Mouse (Mus musculus): ENCODE data around the gene Olfr1254. TPM values are rescaled to one million over a fixed set of nuclear protein-coding genes. Genes with fewer than 3 reads are reported as not detected.

Olfr1254 gene
- polyA plus RNA-seq, 2 experiments = not detected

DNA sequence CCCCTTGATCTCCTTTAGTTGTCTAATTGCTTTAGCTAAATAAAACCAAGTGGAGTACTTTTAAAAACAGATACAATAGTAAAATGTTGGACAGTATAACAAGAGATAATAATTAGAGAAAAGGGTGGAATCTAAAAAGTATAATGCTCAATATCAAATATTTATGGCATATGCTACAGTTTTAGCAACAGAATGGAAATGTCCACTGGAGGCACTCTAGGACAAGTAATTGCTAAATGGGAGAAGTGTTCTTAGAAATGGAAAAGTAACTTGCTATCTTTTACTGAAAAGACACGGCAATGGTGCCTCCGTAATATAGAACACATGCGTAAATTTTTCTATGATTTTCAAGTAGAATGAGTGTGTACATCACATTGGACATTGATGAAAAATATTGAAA, 6.2 kb upstream of the Olfr1254 start:
- no peak for TF ChIP-seq CTCF (IDR thresholded peaks at IDR 0.05; ENCODE audit: low read depth)
- TF ChIP-seq EP300 (IDR thresholded peaks at IDR 0.05; ENCODE audit: low read depth) = no peak
- Histone ChIP-seq H3K9ac (replicated peaks) (no peak overlapping the region), H3K27me3 (ENCODE audit: control insufficient read depth, insufficient read depth, low read length) (no peaks in the 10 kb centered on the region), H3K27ac (no peak overlapping the region), H3K4me3 (ENCODE audit: insufficient read depth in 1 of 2, low read depth in 2 of 2, low read length in 2 of 2) (no peak overlapping the region), H3K36me3 (replicated peaks; ENCODE audit: control insufficient read depth, insufficient read depth, low read depth) (no peaks in the 10 kb centered on the region), H3K4me2 (ENCODE audit: low read depth) (no peak overlapping the region), H3K4me1 (replicated peaks; ENCODE audit: control insufficient read depth in 2 of 2, insufficient read depth in 2 of 2, low read length in 1 of 2) (no peaks in the 10 kb centered on the region), H3K9me3 (ENCODE audit: control insufficient read depth, low read length) (no peaks in the 10 kb centered on the region)
- DNase-seq (ENCODE audit: low read depth in 3 of 3, low spot score in 3 of 3) = no peak
- 77% methylated on average over 3 of the region's 3 CpGs for WGBS (ENCODE audit: insufficient replicate concordance)
- ATAC-seq (ENCODE audit: insufficient read depth) = no peak

DNA sequence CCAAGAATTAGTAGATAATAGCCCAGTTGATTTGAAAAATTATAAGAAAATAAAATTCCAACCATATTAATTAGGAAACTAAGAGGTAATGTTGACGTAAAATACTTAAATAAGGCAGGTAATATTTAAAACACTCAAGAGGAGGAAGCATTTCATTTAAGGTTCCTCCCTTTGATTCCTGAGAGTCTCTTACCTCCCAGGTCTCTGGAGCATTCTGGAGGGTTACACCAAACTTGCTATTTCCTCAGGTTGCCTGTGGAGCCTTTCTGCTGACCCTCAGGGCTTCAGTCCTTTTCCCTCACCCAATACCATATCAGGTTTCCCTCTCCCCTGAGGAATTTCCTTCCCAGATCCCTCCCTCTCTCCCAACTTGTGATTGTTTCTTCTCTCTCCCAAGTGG, 36.4 kb downstream of the Olfr1254 start, which contains the start of gene Olfr1253:
Gene Olfr1253, minus strand, starts transcription at position 101 of the 400 bp plus-strand sequence.
- Histone ChIP-seq H3K9ac (replicated peaks) (no peak within 1 kb of the TSS), H3K27ac (no peak within 1 kb of the TSS), H3K4me2 (ENCODE audit: low read depth) (no peak within 1 kb of the TSS), H3K27me3 (ENCODE audit: control insufficient read depth, insufficient read depth, low read length) (no peaks in the 10 kb centered on the region), H3K4me3 (ENCODE audit: insufficient read depth in 1 of 2, low read depth in 2 of 2, low read length in 2 of 2) (no peak within 1 kb of the TSS), H3K9me3 (ENCODE audit: control insufficient read depth, low read length) (no peaks in the 10 kb centered on the region), H3K4me1 (replicated peaks; ENCODE audit: control insufficient read depth in 2 of 2, insufficient read depth in 2 of 2, low read length in 1 of 2) (no peaks in the 10 kb centered on the region), H3K36me3 (replicated peaks; ENCODE audit: control insufficient read depth, insufficient read depth, low read depth) (no peaks in the 10 kb centered on the region)
- 68% methylated on average over 1 of the region's 1 CpGs for WGBS (ENCODE audit: insufficient replicate concordance)
- no peak for ATAC-seq (ENCODE audit: insufficient read depth)
- DNase-seq (ENCODE audit: low read depth in 3 of 3, low spot score in 3 of 3) = no peak
- TF ChIP-seq CTCF (IDR thresholded peaks at IDR 0.05; ENCODE audit: low read depth) = no peak
- no peak for TF ChIP-seq EP300 (IDR thresholded peaks at IDR 0.05; ENCODE audit: low read depth)

Other genes with a start within 250 kb of the Olfr1254 start
- gene Olfr1245, start 215.2 kb downstream of the Olfr1254 start, polyA plus RNA-seq (2012; rRNA removed) = not detected in 2 replicates
- gene Olfr1245, start 215.2 kb downstream of the Olfr1254 start, polyA plus RNA-seq (2014; fragmentation: Nextera tagmentation; extraction: Ambion mirVana) = not detected in 2 replicates
- gene Olfr1246, start 200.5 kb downstream of the Olfr1254 start, polyA plus RNA-seq (2012; rRNA removed) = not detected in 2 replicates
- gene Olfr1246, start 200.5 kb downstream of the Olfr1254 start, polyA plus RNA-seq (2014; fragmentation: Nextera tagmentation; extraction: Ambion mirVana) = not detected in 2 replicates
- gene Olfr1247, start 179.5 kb downstream of the Olfr1254 start, polyA plus RNA-seq (2012; rRNA removed) = not detected in 2 replicates
- not detected in 2 replicates for gene Olfr1247, start 179.5 kb downstream of the Olfr1254 start, polyA plus RNA-seq (2014; fragmentation: Nextera tagmentation; extraction: Ambion mirVana)
- not detected in 2 replicates for gene Olfr1248, start 175.4 kb downstream of the Olfr1254 start, polyA plus RNA-seq (2012; rRNA removed)
- not detected in 2 replicates for gene Olfr1248, start 175.4 kb downstream of the Olfr1254 start, polyA plus RNA-seq (2014; fragmentation: Nextera tagmentation; extraction: Ambion mirVana)
- not detected in 2 replicates for gene Olfr1249, start 158.6 kb downstream of the Olfr1254 start, polyA plus RNA-seq (2012; rRNA removed)
- gene Olfr1249, start 158.6 kb downstream of the Olfr1254 start, polyA plus RNA-seq (2014; fragmentation: Nextera tagmentation; extraction: Ambion mirVana) = not detected in 2 replicates
- gene Olfr1250, start 132.2 kb downstream of the Olfr1254 start, polyA plus RNA-seq (2012; rRNA removed) = not detected in 2 replicates
- not detected in 2 replicates for gene Olfr1250, start 132.2 kb downstream of the Olfr1254 start, polyA plus RNA-seq (2014; fragmentation: Nextera tagmentation; extraction: Ambion mirVana)
- not detected in 2 replicates for gene Olfr1251, start 121.7 kb downstream of the Olfr1254 start, polyA plus RNA-seq (2012; rRNA removed)
- gene Olfr1251, start 121.7 kb downstream of the Olfr1254 start, polyA plus RNA-seq (2014; fragmentation: Nextera tagmentation; extraction: Ambion mirVana) = not detected in 2 replicates
- gene Olfr1252, start 68.6 kb downstream of the Olfr1254 start, polyA plus RNA-seq (2012; rRNA removed) = not detected in 2 replicates
- gene Olfr1252, start 68.6 kb downstream of the Olfr1254 start, polyA plus RNA-seq (2014; fragmentation: Nextera tagmentation; extraction: Ambion mirVana) = not detected in 2 replicates
- gene Olfr1253, start 36.5 kb downstream of the Olfr1254 start, polyA plus RNA-seq (2012; rRNA removed) = not detected in 2 replicates
- gene Olfr1253, start 36.5 kb downstream of the Olfr1254 start, polyA plus RNA-seq (2014; fragmentation: Nextera tagmentation; extraction: Ambion mirVana) = not detected in 2 replicates
- gene Olfr1255, start 18.4 kb upstream of the Olfr1254 start, polyA plus RNA-seq (2012; rRNA removed) = not detected in 2 replicates
- gene Olfr1255, start 18.4 kb upstream of the Olfr1254 start, polyA plus RNA-seq (2014; fragmentation: Nextera tagmentation; extraction: Ambion mirVana) = not detected in 2 replicates
- not detected in 2 replicates for gene Olfr1256, start 47.9 kb upstream of the Olfr1254 start, polyA plus RNA-seq (2012; rRNA removed)
- gene Olfr1256, start 47.9 kb upstream of the Olfr1254 start, polyA plus RNA-seq (2014; fragmentation: Nextera tagmentation; extraction: Ambion mirVana) = not detected in 2 replicates
- not detected in 2 replicates for gene Olfr48, start 54.6 kb upstream of the Olfr1254 start, polyA plus RNA-seq (2012; rRNA removed)
- gene Olfr48, start 54.6 kb upstream of the Olfr1254 start, polyA plus RNA-seq (2014; fragmentation: Nextera tagmentation; extraction: Ambion mirVana) = not detected in 2 replicates
- gene Olfr1257, start 84.8 kb upstream of the Olfr1254 start, polyA plus RNA-seq (2012; rRNA removed) = not detected in 2 replicates
- gene Olfr1257, start 84.8 kb upstream of the Olfr1254 start, polyA plus RNA-seq (2014; fragmentation: Nextera tagmentation; extraction: Ambion mirVana) = not detected in 2 replicates
- not detected in 2 replicates for gene Olfr1258, start 133.7 kb upstream of the Olfr1254 start, polyA plus RNA-seq (2012; rRNA removed)
- gene Olfr1258, start 133.7 kb upstream of the Olfr1254 start, polyA plus RNA-seq (2014; fragmentation: Nextera tagmentation; extraction: Ambion mirVana) = not detected in 2 replicates
- gene Olfr1259, start 155.0 kb upstream of the Olfr1254 start, polyA plus RNA-seq (2012; rRNA removed) = not detected in 2 replicates
- gene Olfr1259, start 155.0 kb upstream of the Olfr1254 start, polyA plus RNA-seq (2014; fragmentation: Nextera tagmentation; extraction: Ambion mirVana) = not detected in 2 replicates
- gene Olfr1260, start 180.7 kb upstream of the Olfr1254 start, polyA plus RNA-seq (2012; rRNA removed) = not detected in 2 replicates
- gene Olfr1260, start 180.7 kb upstream of the Olfr1254 start, polyA plus RNA-seq (2014; fragmentation: Nextera tagmentation; extraction: Ambion mirVana) = not detected in 2 replicates
- not detected in 2 replicates for gene Olfr1261, start 197.6 kb upstream of the Olfr1254 start, polyA plus RNA-seq (2012; rRNA removed)
- not detected in 2 replicates for gene Olfr1261, start 197.6 kb upstream of the Olfr1254 start, polyA plus RNA-seq (2014; fragmentation: Nextera tagmentation; extraction: Ambion mirVana)
- not detected in 2 replicates for gene Olfr1262, start 206.5 kb upstream of the Olfr1254 start, polyA plus RNA-seq (2012; rRNA removed)
- gene Olfr1262, start 206.5 kb upstream of the Olfr1254 start, polyA plus RNA-seq (2014; fragmentation: Nextera tagmentation; extraction: Ambion mirVana) = not detected in 2 replicates
- not detected in 2 replicates for gene Olfr1263, start 218.5 kb upstream of the Olfr1254 start, polyA plus RNA-seq (2012; rRNA removed)
- gene Olfr1263, start 218.5 kb upstream of the Olfr1254 start, polyA plus RNA-seq (2014; fragmentation: Nextera tagmentation; extraction: Ambion mirVana) = not detected in 2 replicates
- gene Olfr1264, start 232.0 kb upstream of the Olfr1254 start, polyA plus RNA-seq (2012; rRNA removed) = not detected in 2 replicates
- not detected in 2 replicates for gene Olfr1264, start 232.0 kb upstream of the Olfr1254 start, polyA plus RNA-seq (2014; fragmentation: Nextera tagmentation; extraction: Ambion mirVana)
- gene Olfr1265, start 241.7 kb upstream of the Olfr1254 start, polyA plus RNA-seq (2012; rRNA removed) = not detected in 2 replicates
- not detected in 2 replicates for gene Olfr1265, start 241.7 kb upstream of the Olfr1254 start, polyA plus RNA-seq (2014; fragmentation: Nextera tagmentation; extraction: Ambion mirVana)

All from liver, embryonic 14.5 days (tissue).